Mouse (Mus musculus) gastrocnemius, postnatal 25 days (tissue): ENCODE results near the gene Gsta2. TPM values are rescaled to one million over a fixed set of nuclear protein-coding genes. Genes with fewer than 3 reads are reported as not detected.
"Not testable (repeated sequence)": the region's sequence is repeated elsewhere in the genome, so short reads cannot be mapped to it uniquely, and the experiment has no call there.

Source experiments
- DNase-seq: peaks from one replicate; pipeline ENCODE4 v3.0.0; 2022
- total RNA-seq, 2 experiments: library from RNA; stranded (reverse); gene quantifications; 1 replicate in 1 of 2; 2 replicates in 1 of 2; pipeline ENCODE4 v1.2.3; 2021

The Gsta2 gene
- total RNA-seq, 2 experiments from 2014 or later: not detected

- no peak for DNase-seq
Measured at GRCm38 (mm10) chr9:78365850-78366544, 10.4 kb upstream of the Gsta2 start.

- DNase-seq: no peak
Measured at GRCm38 (mm10) chr9:78364701-78365100, 9.1 kb upstream of the Gsta2 start.

GRCm38 (mm10) chr9:78363374-78363773 lies 7.8 kb upstream of the Gsta2 start:
- DNase-seq: no peak

- no peak for DNase-seq
Measured at GRCm38 (mm10) chr9:78360484-78360872, 4.9 kb upstream of the Gsta2 start.

- no peak for DNase-seq
Measured at GRCm38 (mm10) chr9:78359750-78360483, 4.3 kb upstream of the Gsta2 start.

- no peak for DNase-seq
Measured at GRCm38 (mm10) chr9:78358053-78358452, 2.5 kb upstream of the Gsta2 start.

GRCm38 (mm10) chr9:78354665-78355578 lies 666 bp downstream of the Gsta2 start:
- no peak for DNase-seq

GRCm38 (mm10) chr9:78351504-78352220 lies 3.9 kb downstream of the Gsta2 start:
- no peak for DNase-seq

- DNase-seq: not testable (repeated sequence)
Measured at GRCm38 (mm10) chr9:78350007-78350406, 5.6 kb downstream of the Gsta2 start.

GRCm38 (mm10) chr9:78349141-78349540 lies 6.4 kb downstream of the Gsta2 start:
- not testable (repeated sequence) for DNase-seq

GRCm38 (mm10) chr9:78348206-78349004 lies 7.2 kb downstream of the Gsta2 start:
- not testable (repeated sequence) for DNase-seq

- no peak for DNase-seq
Measured at GRCm38 (mm10) chr9:78347004-78347403, 8.6 kb downstream of the Gsta2 start.

- DNase-seq: not testable (repeated sequence)
Measured at GRCm38 (mm10) chr9:78345235-78345634, 10.4 kb downstream of the Gsta2 start.

- DNase-seq: not testable (repeated sequence)
Measured at GRCm38 (mm10) chr9:78343055-78343454, 12.5 kb downstream of the Gsta2 start.

GRCm38 (mm10) chr9:78342494-78342893 lies 13.1 kb downstream of the Gsta2 start:
- DNase-seq: not testable (repeated sequence)

GRCm38 (mm10) chr9:78340324-78340723 lies 15.3 kb downstream of the Gsta2 start:
- DNase-seq: not testable (repeated sequence)

GRCm38 (mm10) chr9:78337050-78337449 lies 18.5 kb downstream of the Gsta2 start:
- not testable (repeated sequence) for DNase-seq

GRCm38 (mm10) chr9:78327289-78327688 lies 28.3 kb downstream of the Gsta2 start, which contains the start of gene Omt2b:
TSS of gene Omt2b (plus strand) at chr9:78327589.
- DNase-seq: not testable (repeated sequence)

- DNase-seq: no peak
Measured at GRCm38 (mm10) chr9:78319499-78319898, 36.1 kb downstream of the Gsta2 start.

GRCm38 (mm10) chr9:78314696-78315095 lies 40.9 kb downstream of the Gsta2 start, which contains the start of gene Omt2a:
TSS of gene Omt2a (minus strand) at chr9:78314796.
- no peak for DNase-seq

- not testable (repeated sequence) for DNase-seq
Measured at GRCm38 (mm10) chr9:78308122-78308521, 47.5 kb downstream of the Gsta2 start.
